Mouse (Mus musculus) layer of hippocampus, adult 9-10 months (tissue): Measurements from ENCODE around the gene Hist1h2ae.
"Not testable (repeated sequence)": the region's sequence is repeated elsewhere in the genome, so short reads cannot be mapped to it uniquely, and the experiment has no call there.

ENCODE experiments used
- DNase-seq: peaks from one replicate; pipeline ENCODE4 v3.0.0; 2022; ENCODE audit warnings: low spot score

Hist1h2ae gene

GRCm38 (mm10) chr13:23583387-23584068, 12.5 kb upstream of the Hist1h2ae start:
- DNase-seq = no peak

DNA sequence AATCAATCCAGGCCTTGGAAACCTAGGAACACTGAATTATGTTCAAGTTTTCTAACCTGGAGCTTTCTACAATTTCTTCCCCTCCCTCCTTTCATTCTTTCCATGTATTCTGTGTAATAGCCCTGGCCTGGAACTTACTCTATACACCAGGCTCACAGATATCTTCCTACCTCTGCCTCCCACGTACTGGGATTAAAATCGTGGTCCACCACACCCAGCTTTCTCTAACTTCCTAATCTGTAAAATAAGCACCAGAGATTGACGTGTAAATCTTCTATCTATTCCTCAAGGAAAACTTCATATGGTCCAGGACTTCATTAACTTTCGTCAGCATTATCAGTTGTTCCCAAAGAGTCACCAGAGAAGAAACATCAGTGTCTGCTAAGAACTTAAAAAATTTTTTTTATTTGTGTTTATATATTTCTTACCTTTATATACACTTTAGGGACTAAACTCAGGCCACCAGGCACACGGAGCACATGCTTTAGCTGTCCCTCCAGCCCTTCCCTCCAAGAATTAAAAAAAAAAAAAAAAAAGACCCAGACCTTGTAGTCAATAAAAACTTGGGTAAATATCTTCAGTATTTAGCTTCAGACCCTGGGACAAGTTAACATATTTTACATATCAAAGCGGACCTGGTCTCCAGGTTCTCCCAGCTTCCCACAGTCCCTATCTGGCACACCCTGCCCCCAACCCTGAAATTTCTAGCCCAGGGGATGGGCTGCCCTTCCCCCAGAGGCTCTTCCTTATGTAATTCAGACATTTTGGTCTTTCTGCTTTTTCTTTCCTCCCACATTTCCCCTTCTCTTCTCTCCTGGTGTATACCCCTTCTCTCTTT, 11.4 kb upstream of the Hist1h2ae start:
- no peak for DNase-seq

DNA sequence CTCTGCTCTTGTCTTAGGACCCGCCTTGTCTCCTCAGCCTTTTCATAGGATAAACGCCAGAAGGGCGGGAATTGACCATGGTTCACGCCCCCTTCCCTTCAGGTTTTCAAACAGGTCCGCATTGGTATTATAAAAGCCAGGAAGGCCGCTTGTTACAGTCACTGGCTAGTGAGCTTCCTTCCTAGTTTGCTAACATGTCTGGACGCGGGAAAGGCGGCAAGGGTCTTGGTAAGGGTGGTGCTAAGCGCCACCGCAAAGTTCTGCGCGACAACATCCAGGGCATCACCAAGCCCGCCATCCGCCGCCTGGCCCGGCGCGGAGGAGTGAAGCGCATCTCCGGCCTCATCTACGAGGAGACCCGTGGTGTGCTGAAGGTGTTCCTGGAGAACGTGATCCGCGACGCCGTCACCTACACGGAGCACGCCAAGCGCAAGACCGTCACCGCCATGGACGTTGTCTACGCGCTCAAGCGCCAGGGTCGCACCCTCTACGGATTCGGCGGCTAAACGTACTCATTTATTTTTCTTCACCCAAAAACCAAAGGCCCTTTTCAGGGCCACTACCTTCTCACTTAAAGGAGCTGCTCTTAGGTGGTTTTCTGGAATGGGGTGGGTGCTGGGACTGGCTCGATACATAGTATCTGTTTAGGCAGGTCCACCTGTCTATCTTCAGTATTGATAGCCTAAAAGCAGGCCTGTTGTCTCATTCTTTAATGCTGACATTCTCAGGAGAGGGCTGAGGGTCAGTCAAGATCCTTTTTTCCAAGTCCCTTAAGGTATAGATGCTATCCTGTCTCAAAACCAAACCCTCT, 10.6 kb upstream of the Hist1h2ae start, which contains the start of gene Hist1h4d:
Hist1h4d (plus strand) TSS at position 191 of the 811 bp plus-strand sequence.
- peak; percentile 99 for DNase-seq

DNA sequence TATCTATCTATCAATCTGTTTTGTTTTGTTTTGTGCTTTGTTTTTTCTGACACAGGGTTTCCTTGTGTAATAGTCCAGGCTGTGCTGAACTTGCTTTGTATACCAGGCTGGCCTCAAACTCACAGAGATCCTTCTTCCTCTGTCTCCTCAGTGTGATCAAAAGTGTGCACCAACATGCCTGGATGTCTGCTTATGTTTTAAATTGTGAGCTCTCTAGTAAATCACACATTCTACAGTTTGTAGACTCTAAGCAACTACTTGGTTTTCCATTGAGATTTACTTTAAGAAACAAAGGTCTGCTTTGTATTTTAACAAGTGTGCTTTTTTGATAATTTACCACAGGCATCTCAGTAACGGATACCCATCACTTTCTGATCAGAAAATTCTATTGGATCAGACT, 6.8 kb upstream of the Hist1h2ae start:
- DNase-seq = no peak

GRCm38 (mm10) chr13:23576906-23577639, 6.1 kb upstream of the Hist1h2ae start:
- DNase-seq = no peak

GRCm38 (mm10) chr13:23576351-23576881, 5.4 kb upstream of the Hist1h2ae start:
- no peak for DNase-seq

DNA sequence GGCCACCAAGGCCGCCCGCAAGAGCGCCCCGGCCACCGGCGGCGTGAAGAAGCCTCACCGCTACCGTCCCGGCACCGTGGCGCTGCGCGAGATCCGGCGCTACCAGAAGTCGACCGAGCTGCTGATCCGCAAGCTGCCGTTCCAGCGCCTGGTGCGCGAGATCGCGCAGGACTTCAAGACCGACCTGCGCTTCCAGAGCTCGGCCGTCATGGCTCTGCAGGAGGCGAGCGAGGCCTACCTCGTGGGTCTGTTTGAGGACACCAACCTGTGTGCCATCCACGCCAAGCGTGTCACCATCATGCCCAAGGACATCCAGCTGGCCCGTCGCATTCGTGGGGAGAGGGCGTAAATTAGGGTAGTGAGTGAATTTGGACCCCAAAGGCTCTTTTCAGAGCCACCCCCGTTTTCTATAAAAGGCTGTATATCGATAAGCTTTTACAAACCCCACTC, 4.9 kb upstream of the Hist1h2ae start:
- not testable (repeated sequence) for DNase-seq

DNA sequence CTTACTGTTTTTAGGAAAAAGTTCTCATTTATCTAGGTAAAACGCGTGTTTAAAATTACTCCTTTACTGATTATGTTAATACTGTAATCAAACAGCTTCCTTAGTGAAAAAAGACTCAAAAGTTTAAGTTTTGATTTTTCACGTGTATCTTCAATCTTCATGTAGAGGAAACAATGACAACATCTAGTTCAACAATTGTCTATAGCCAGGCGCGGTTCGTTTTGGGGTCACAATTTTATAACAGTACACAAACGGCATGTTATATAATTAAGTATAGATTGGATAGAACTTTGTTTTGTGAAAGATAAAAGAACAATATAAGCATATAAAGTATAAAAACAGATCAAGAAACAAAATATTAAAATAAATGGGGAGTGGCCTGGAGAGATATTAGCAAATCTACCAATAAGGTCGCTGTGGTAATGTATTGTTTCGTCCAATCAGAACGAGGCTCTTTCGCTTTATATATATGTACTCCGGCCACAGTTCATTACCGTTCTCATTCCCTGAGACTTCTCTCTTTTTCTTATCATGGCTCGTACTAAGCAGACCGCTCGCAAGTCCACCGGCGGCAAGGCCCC, 4.3 kb upstream of the Hist1h2ae start, which contains the start of gene Hist1h3d:
Hist1h3d (plus strand) TSS at position 493 of the 581 bp plus-strand sequence.
- DNase-seq = no peak

- not testable (repeated sequence) for DNase-seq
These were observed 3.6 kb upstream of the Hist1h2ae start for GRCm38 (mm10) chr13:23574546-23575170.

DNA sequence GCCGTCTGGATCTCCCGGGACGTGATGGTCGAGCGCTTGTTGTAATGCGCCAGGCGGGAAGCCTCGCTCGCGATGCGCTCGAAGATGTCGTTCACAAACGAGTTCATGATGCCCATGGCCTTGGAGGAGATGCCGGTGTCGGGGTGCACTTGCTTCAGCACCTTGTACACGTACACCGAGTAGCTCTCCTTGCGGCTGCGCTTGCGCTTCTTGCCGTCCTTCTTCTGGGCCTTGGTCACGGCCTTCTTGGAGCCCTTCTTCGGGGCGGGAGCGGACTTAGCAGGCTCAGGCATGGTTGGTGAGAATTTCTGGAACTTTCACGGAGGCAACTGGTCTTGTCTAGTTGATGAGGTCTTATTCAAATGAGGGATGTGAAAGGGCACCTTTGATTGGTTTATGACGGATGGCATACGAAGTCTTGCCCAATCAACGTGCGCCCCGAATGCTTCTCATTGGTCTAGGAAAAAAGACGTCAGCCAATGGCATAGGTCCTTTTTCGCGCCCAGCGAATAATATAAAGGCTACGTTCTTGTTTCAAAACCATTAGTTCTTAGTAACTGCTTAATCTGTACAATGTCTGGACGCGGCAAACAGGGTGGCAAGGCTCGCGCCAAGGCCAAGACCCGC, 3.0 kb upstream of the Hist1h2ae start, which contains the start of the genes Hist1h2bf and Hist1h2ad:
Hist1h2bf (minus strand) TSS at position 299 of the 627 bp plus-strand sequence.
Hist1h2ad (plus strand) TSS at position 484 of the 627 bp plus-strand sequence.
- DNase-seq = peak; percentile 96

DNA sequence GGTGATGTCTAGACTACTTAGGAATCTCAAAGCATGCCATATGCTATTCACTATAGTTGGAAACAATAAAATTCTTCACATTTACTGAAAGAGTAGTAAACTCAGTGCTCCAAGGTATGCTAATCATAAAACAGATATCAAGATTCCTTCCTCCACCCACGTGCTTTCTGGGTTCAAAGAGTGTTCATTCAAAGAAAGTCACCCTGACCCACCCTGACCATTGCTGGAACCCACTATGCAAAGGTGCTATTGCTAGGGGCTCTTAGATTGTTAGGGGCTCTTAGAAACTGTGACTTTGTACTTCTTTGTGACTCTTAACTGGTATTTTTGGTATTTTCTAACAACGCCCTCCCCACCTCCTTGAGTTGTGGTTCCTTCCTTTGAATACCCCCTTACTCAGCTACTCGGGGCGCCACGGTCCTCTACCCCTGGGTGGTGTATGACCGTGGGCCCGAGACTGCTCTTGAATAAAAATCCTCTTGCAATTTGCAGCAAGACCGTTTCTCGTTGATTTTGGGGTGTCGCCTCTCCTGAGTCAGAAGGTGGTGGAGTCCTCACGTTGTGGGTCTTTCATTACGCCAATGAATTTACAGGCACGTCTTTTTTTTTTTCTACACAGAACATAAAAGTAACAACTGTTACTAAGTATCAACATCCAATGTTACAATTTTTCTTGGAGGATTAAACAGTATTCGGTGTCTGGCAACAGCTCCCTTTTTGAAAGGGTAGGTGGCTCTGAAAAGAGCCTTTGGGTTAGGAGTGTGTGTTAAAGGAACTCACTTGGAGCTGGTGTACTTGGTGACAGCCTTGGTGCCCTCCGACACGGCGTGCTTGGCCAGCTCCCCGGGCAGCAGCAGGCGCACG, 2.2 kb upstream of the Hist1h2ae start:
- not testable (repeated sequence) for DNase-seq

- DNase-seq = no peak
These were observed 1.4 kb upstream of the Hist1h2ae start for GRCm38 (mm10) chr13:23572218-23573033.

GRCm38 (mm10) chr13:23571504-23572217, 641 bp upstream of the Hist1h2ae start:
- DNase-seq = not testable (repeated sequence)

- not testable (repeated sequence) for DNase-seq
These were observed 579 bp downstream of the Hist1h2ae start for GRCm38 (mm10) chr13:23570261-23571021.

GRCm38 (mm10) chr13:23564482-23564881, 6.5 kb downstream of the Hist1h2ae start:
- no peak for DNase-seq
